Mouse (Mus musculus) cerebellum, adult 2 months (tissue): ENCODE results near the gene Rap1gds1.

Experiments used
- CTCF ChIP-seq: fragments of 200-500 bp; IDR thresholded peaks from 2 replicates; pipeline ENCODE4 v1.5.1; 2011; ENCODE audit warnings: low read depth, mild to moderate bottlenecking, control low read depth, low read length, moderate library complexity, borderline replicate concordance; ENCODE audit not compliant: insufficient read depth
- POLR2A ChIP-seq: fragments of 200-500 bp; IDR thresholded peaks from 2 replicates; pipeline ENCODE4 v1.6.1; 2011; ENCODE audit warnings: low read length, control low read depth, borderline replicate concordance; ENCODE audit not compliant: insufficient read depth

DNA sequence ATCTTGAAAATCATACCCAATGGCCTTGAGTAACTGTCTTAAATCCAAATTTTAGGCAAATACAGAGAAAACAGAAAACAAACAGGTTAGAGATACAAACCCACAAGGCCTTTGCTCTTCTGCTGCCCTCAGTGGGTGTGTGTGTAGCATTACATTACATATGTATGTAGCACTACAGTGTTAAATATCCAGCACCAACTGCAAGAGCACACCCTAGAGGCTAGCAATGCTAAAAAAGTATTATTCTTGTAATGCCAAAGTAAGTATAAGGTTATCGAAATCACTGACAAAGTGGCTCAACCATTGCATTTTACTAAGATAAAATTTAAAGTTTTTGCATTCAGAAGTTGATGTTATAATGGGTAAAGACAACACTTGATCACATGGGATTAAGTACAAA, 97.6 kb downstream of the Rap1gds1 start:
- no peak for TF ChIP-seq POLR2A
- no peak for TF ChIP-seq CTCF
